Mouse (Mus musculus): ENCODE results near the gene Reg1. TPM values are rescaled to one million over a fixed set of nuclear protein-coding genes. Genes with fewer than 3 reads are reported as not detected.

Gene Reg1
- total and polyA plus RNA-seq, 2 experiments = 0.12 to 40.1 TPM

DNA sequence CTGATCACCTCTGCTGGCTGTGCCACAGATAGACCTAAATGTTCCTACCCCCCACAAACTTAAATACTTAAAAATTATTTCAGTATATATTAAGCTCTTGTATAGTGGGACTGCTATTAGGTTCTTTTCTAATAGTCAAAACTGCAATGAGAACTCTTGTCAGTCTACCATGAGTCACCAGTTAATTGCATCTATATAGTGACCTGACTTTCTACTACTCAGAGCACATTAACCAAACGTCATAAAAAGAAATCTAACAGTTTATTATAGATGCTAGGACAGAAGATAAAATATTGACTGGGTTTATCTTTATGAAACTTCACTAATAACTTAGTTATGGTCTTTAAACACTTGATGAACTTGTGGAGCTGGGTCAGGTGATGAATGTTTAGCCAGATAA lies 24.7 kb downstream of the Reg1 start:
- Histone ChIP-seq H3K79me2 (ENCODE audit: control insufficient read depth, insufficient read depth, low read length) (no peaks in the 10 kb centered on the region), H3K9ac (ENCODE audit: low read depth, low read length) (no peak overlapping the region), H3K27me3 (ENCODE audit: control insufficient read depth, insufficient read depth, low read length) (no peaks in the 10 kb centered on the region), H3K36me3 (ENCODE audit: control insufficient read depth, insufficient read depth, low read length) (no peaks in the 10 kb centered on the region), H3K4me3 (ENCODE audit: insufficient read depth, low read depth, low read length) (no peak overlapping the region), H3K27ac (replicated peaks; ENCODE audit: insufficient read depth, low read depth, low read length) (no peak overlapping the region), H3K4me1 (ENCODE audit: control insufficient read depth, insufficient read depth, low read length) (no peaks in the 10 kb centered on the region)
- no peak for DNase-seq (ENCODE audit: extremely low read depth, low read depth, low spot score)
- 33% methylated on average over 1 of the region's 1 CpGs for WGBS
- TF ChIP-seq POLR2A (IDR thresholded peaks at IDR 0.05; ENCODE audit: extremely low read depth, insufficient read depth, low read length) = no peak
- TF ChIP-seq CTCF (IDR thresholded peaks at IDR 0.05; ENCODE audit: low read depth, low read length) = no peak

DNA sequence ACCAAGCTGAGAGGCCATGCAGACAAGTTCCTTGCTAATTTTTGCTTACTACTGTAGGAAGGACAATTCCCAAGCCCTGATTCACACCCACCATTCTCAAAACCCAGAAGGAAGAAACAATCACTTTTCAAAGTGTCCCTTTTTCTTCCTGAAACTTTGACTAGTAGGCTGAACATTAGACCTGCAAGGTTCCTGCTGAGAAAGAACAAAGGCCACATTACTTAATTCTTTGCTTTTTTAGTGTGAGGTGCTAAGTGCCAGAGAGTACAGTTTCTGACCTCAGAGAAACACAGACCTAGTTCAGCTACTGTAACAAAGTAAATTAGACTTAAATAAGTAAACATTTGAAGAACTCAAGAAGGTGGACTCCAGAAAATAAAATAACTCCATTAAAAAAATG lies 25.9 kb downstream of the Reg1 start:
- Histone ChIP-seq H3K36me3 (ENCODE audit: control insufficient read depth, insufficient read depth, low read length) (no peaks in the 10 kb centered on the region), H3K27ac (replicated peaks; ENCODE audit: insufficient read depth, low read depth, low read length) (no peak overlapping the region), H3K9ac (ENCODE audit: low read depth, low read length) (no peak overlapping the region), H3K79me2 (ENCODE audit: control insufficient read depth, insufficient read depth, low read length) (no peaks in the 10 kb centered on the region), H3K27me3 (ENCODE audit: control insufficient read depth, insufficient read depth, low read length) (no peaks in the 10 kb centered on the region), H3K4me3 (ENCODE audit: insufficient read depth, low read depth, low read length) (no peak overlapping the region), H3K4me1 (ENCODE audit: control insufficient read depth, insufficient read depth, low read length) (no peaks in the 10 kb centered on the region)
- TF ChIP-seq POLR2A (IDR thresholded peaks at IDR 0.05; ENCODE audit: extremely low read depth, insufficient read depth, low read length) (no peak), CTCF (IDR thresholded peaks at IDR 0.05; ENCODE audit: low read depth, low read length) (no peak)
- DNase-seq (ENCODE audit: extremely low read depth, low read depth, low spot score) = peak; percentile 19

DNA sequence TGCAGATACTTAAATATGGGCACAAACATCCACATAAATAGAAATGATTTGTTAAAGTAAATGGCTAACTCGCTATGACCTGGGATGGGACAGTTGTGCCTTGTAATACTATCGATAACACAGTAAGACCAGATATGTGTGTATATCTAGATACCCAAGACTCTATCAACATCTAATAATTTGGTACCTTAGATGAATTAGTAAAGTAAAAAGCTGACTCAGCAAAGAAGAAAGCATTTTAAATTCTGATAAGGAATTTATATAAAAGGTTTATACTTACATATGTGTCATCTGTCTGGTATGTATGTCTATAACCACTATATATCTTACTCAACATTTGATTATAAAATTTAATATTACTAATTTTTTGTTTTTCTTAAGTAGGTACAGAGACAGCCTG lies 30.3 kb downstream of the Reg1 start:
- no peaks in the 10 kb centered on the region for H3K4me1 ChIP-seq (ENCODE audit: control insufficient read depth, insufficient read depth, low read length)
- no peak for TF ChIP-seq POLR2A (IDR thresholded peaks at IDR 0.05; ENCODE audit: extremely low read depth, insufficient read depth, low read length)
- TF ChIP-seq CTCF (IDR thresholded peaks at IDR 0.05; ENCODE audit: low read depth, low read length) = no peak
- H3K27ac ChIP-seq (replicated peaks; ENCODE audit: insufficient read depth, low read depth, low read length) = no peak overlapping the region
- H3K27me3 ChIP-seq (ENCODE audit: control insufficient read depth, insufficient read depth, low read length) = no peaks in the 10 kb centered on the region
- no peak overlapping the region for H3K9ac ChIP-seq (ENCODE audit: low read depth, low read length)
- no peaks in the 10 kb centered on the region for H3K79me2 ChIP-seq (ENCODE audit: control insufficient read depth, insufficient read depth, low read length)
- WGBS = 90% methylated on average over 2 of the region's 2 CpGs
- no peaks in the 10 kb centered on the region for H3K36me3 ChIP-seq (ENCODE audit: control insufficient read depth, insufficient read depth, low read length)
- no peak for DNase-seq (ENCODE audit: extremely low read depth, low read depth, low spot score)
- H3K4me3 ChIP-seq (ENCODE audit: insufficient read depth, low read depth, low read length) = no peak overlapping the region

DNA sequence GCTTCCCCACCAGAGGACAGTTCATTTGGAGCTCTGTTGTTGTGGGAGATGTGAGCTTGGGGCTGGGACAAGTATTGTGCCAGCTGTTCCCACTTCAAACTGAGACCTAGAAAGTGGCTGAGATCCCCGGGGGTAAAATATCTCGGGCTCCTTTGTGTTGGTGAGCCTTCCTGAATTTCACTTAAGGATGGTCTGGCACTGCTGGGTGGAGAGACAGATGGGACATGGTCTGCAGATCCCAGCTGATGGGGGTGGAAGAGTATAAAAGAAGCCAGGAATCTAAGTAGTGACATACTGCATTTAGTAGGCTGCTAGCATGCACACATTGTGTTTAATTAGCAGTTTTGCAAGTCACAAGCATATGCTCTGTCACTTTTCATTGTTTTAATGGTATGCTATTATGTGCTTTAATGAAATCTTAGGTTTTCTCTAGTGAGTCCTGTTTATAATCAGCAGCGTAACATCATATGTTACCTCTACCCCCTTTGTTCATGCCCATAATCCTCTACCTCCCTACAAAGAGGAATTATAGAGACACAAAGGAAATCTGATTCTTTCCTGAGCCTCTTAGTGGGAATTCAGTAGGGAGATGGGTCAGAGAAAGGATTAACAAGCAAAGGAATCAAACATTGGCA lies 37.8 kb downstream of the Reg1 start:
- H3K36me3 ChIP-seq (ENCODE audit: control insufficient read depth, insufficient read depth, low read length) = no peaks in the 10 kb centered on the region
- no peaks in the 10 kb centered on the region for H3K27me3 ChIP-seq (ENCODE audit: control insufficient read depth, insufficient read depth, low read length)
- no peak overlapping the region for H3K9ac ChIP-seq (ENCODE audit: low read depth, low read length)
- H3K4me1 ChIP-seq (ENCODE audit: control insufficient read depth, insufficient read depth, low read length) = no peaks in the 10 kb centered on the region
- 59% methylated on average over 3 of the region's 3 CpGs for WGBS
- no peak overlapping the region for H3K27ac ChIP-seq (replicated peaks; ENCODE audit: insufficient read depth, low read depth, low read length)
- no peaks in the 10 kb centered on the region for H3K79me2 ChIP-seq (ENCODE audit: control insufficient read depth, insufficient read depth, low read length)
- TF ChIP-seq CTCF (IDR thresholded peaks at IDR 0.05; ENCODE audit: low read depth, low read length) = no peak
- TF ChIP-seq POLR2A (IDR thresholded peaks at IDR 0.05; ENCODE audit: extremely low read depth, insufficient read depth, low read length) = no peak
- DNase-seq (ENCODE audit: extremely low read depth, low read depth, low spot score) = no peak
- H3K4me3 ChIP-seq (ENCODE audit: insufficient read depth, low read depth, low read length) = no peak overlapping the region

- Histone ChIP-seq H3K4me1 (ENCODE audit: control insufficient read depth, insufficient read depth, low read length) (no peaks in the 10 kb centered on the region), H3K9ac (ENCODE audit: low read depth, low read length) (no peak overlapping the region), H3K27ac (replicated peaks; ENCODE audit: insufficient read depth, low read depth, low read length) (no peak overlapping the region), H3K36me3 (ENCODE audit: control insufficient read depth, insufficient read depth, low read length) (no peaks in the 10 kb centered on the region), H3K27me3 (ENCODE audit: control insufficient read depth, insufficient read depth, low read length) (no peaks in the 10 kb centered on the region), H3K79me2 (ENCODE audit: control insufficient read depth, insufficient read depth, low read length) (no peaks in the 10 kb centered on the region), H3K4me3 (ENCODE audit: insufficient read depth, low read depth, low read length) (no peak overlapping the region)
- no peak for DNase-seq (ENCODE audit: extremely low read depth, low read depth, low spot score)
- WGBS = 38% methylated on average over 2 of the region's 2 CpGs
- TF ChIP-seq POLR2A (IDR thresholded peaks at IDR 0.05; ENCODE audit: extremely low read depth, insufficient read depth, low read length) (no peak), CTCF (IDR thresholded peaks at IDR 0.05; ENCODE audit: low read depth, low read length) (no peak)
These were observed 39.8 kb downstream of the Reg1 start for GRCm38 (mm10) chr6:78462360-78462759.

- no peaks in the 10 kb centered on the region for H3K79me2 ChIP-seq (ENCODE audit: control insufficient read depth, insufficient read depth, low read length)
- no peaks in the 10 kb centered on the region for H3K27me3 ChIP-seq (ENCODE audit: control insufficient read depth, insufficient read depth, low read length)
- WGBS = 74% methylated on average over 2 of the region's 2 CpGs
- TF ChIP-seq CTCF (IDR thresholded peaks at IDR 0.05; ENCODE audit: low read depth, low read length) = no peak
- TF ChIP-seq POLR2A (IDR thresholded peaks at IDR 0.05; ENCODE audit: extremely low read depth, insufficient read depth, low read length) = no peak
- no peak overlapping the region for H3K27ac ChIP-seq (replicated peaks; ENCODE audit: insufficient read depth, low read depth, low read length)
- H3K4me3 ChIP-seq (ENCODE audit: insufficient read depth, low read depth, low read length) = no peak overlapping the region
- no peak for DNase-seq (ENCODE audit: extremely low read depth, low read depth, low spot score)
- no peaks in the 10 kb centered on the region for H3K4me1 ChIP-seq (ENCODE audit: control insufficient read depth, insufficient read depth, low read length)
- H3K9ac ChIP-seq (ENCODE audit: low read depth, low read length) = no peak overlapping the region
- H3K36me3 ChIP-seq (ENCODE audit: control insufficient read depth, insufficient read depth, low read length) = no peaks in the 10 kb centered on the region
These were observed 40.8 kb downstream of the Reg1 start for GRCm38 (mm10) chr6:78463266-78463665.
